Mouse (Mus musculus) stomach, adult 2 months (tissue): ENCODE measurements around the gene Bglap3. TPM values are rescaled to one million over a fixed set of nuclear protein-coding genes. Genes with fewer than 3 reads are reported as not detected.

ENCODE experiments used
- polyA plus RNA-seq: library from polyadenylated mRNA; depleted of rRNA; stranded (reverse); fragments of >200 nt; gene quantifications from 2 replicates; pipeline ENCODE4 v1.2.3, GENCODE M21; 2012; rRNA removed

The Bglap3 gene
- 46.2 and 131 TPM in 2 replicates for polyA plus RNA-seq

GRCm38 (mm10) chr3:88372643-88373042 is at the start of gene Bglap3:
Gene Bglap3 (minus strand): TSS chr3:88372743.

GRCm38 (mm10) chr3:88409741-88410644 is 37.5 kb upstream of the Bglap3 start, which contains the start of gene Pmf1:
Gene Pmf1 (minus strand): TSS chr3:88410331.

GRCm38 (mm10) chr3:88384364-88384763 is 11.8 kb upstream of the Bglap3 start, which contains the start of gene Bglap:
Gene Bglap (minus strand): TSS chr3:88384464.

GRCm38 (mm10) chr3:88378599-88378998 is 6.1 kb upstream of the Bglap3 start, which contains the start of gene Bglap2:
Gene Bglap2 (minus strand): TSS chr3:88378699.

GRCm38 (mm10) chr3:88364337-88364736 is 8.2 kb downstream of the Bglap3 start, which contains the start of gene Paqr6:
Gene Paqr6 (plus strand): TSS chr3:88364584.

GRCm38 (mm10) chr3:88336058-88337013 is 36.2 kb downstream of the Bglap3 start, which contains the start of the genes Tmem79 and Smg5:
Gene Tmem79 (minus strand): TSS chr3:88336148.
Gene Smg5 (plus strand): TSS chr3:88336260.

GRCm38 (mm10) chr3:88324951-88325405 is 47.6 kb downstream of the Bglap3 start, which contains the start of gene Glmp:
Gene Glmp (plus strand): TSS chr3:88325023.

Other genes starting within 250 kb of the Bglap3 start
- 50.8 and 55.8 TPM in 2 replicates for gene Mef2d, start 230.4 kb downstream of the Bglap3 start, polyA plus RNA-seq
- gene Rhbg, start 118.0 kb downstream of the Bglap3 start, polyA plus RNA-seq = 7.9 and 9.9 TPM in 2 replicates
- gene Gm38392, start 85.5 kb downstream of the Bglap3 start, polyA plus RNA-seq = not detected in 2 replicates
- 0.30 and 1.5 TPM in 2 replicates for gene Tsacc, start 75.7 kb downstream of the Bglap3 start, polyA plus RNA-seq
- 37.5 and 42.1 TPM in 2 replicates for gene Cct3, start 75.6 kb downstream of the Bglap3 start, polyA plus RNA-seq
- 97.7 and 101 TPM in 2 replicates for gene Glmp, start 47.7 kb downstream of the Bglap3 start, polyA plus RNA-seq
- gene Tmem79, start 36.6 kb downstream of the Bglap3 start, polyA plus RNA-seq = 40.7 and 48.8 TPM in 2 replicates
- gene Smg5, start 36.5 kb downstream of the Bglap3 start, polyA plus RNA-seq = 42.3 and 43.1 TPM in 2 replicates
- gene Paqr6, start 8.2 kb downstream of the Bglap3 start, polyA plus RNA-seq = 8.0 and 8.7 TPM in 2 replicates
- gene Bglap2, start 6.0 kb upstream of the Bglap3 start, polyA plus RNA-seq = 3.0 and 4.0 TPM in 2 replicates
- 1.2 TPM in 1 of 2 replicates, not detected in the other for gene Bglap, start 11.7 kb upstream of the Bglap3 start, polyA plus RNA-seq
- gene Pmf1, start 37.6 kb upstream of the Bglap3 start, polyA plus RNA-seq = 41.6 and 46.6 TPM in 2 replicates
- gene Slc25a44, start 52.4 kb upstream of the Bglap3 start, polyA plus RNA-seq = 9.1 and 9.2 TPM in 2 replicates
- 63.2 and 71.8 TPM in 2 replicates for gene Sema4a, start 88.4 kb upstream of the Bglap3 start, polyA plus RNA-seq
- gene Lmna, start 137.2 kb upstream of the Bglap3 start, polyA plus RNA-seq = 280 and 417 TPM in 2 replicates
- gene Mex3a, start 159.7 kb upstream of the Bglap3 start, polyA plus RNA-seq = 0.32 and 0.44 TPM in 2 replicates
- gene Rab25, start 175.6 kb upstream of the Bglap3 start, polyA plus RNA-seq = 222 and 238 TPM in 2 replicates
- gene Lamtor2, start 180.3 kb upstream of the Bglap3 start, polyA plus RNA-seq = 83.0 and 88.7 TPM in 2 replicates
- gene Ubqln4, start 181.0 kb upstream of the Bglap3 start, polyA plus RNA-seq = 30.5 and 32.0 TPM in 2 replicates
- gene Ssr2, start 203.1 kb upstream of the Bglap3 start, polyA plus RNA-seq = 83.7 and 87.3 TPM in 2 replicates
- 29.7 and 42.2 TPM in 2 replicates for gene Arhgef2, start 233.2 kb upstream of the Bglap3 start, polyA plus RNA-seq